Mouse (Mus musculus) hindbrain, postnatal 0 days (tissue): Measurements from ENCODE around the gene Tollip. TPM values are rescaled to one million over a fixed set of nuclear protein-coding genes. Genes with fewer than 3 reads are reported as not detected.

Experiments
- ATAC-seq: fragments of 200-750 bp; cut with Nextera tagmentation; 2 replicates; pipeline ENCODE4 v1.8.0; 2017; ENCODE audit warnings: mild to moderate bottlenecking, moderate TSS enrichment, moderate library complexity
- DNase-seq: peaks from one replicate; pipeline ENCODE4 v3.0.0-alpha.2; 2015; ENCODE audit warnings: low spot score
- H3K27ac ChIP-seq: fragments of 300-500 bp; sonication (generic); 2 replicates; pipeline ENCODE4 v1.5.1; 2014; ENCODE audit warnings: mild to moderate bottlenecking
- H3K27me3 ChIP-seq: fragments of 300-500 bp; sonication (generic); 2 replicates; pipeline ENCODE4 v1.6.1; 2014; ENCODE audit warnings: low read length, mixed read lengths; ENCODE audit not compliant: insufficient read depth
- H3K36me3 ChIP-seq: fragments of 300-500 bp; sonication (generic); 2 replicates; pipeline ENCODE4 v1.6.1; 2014; ENCODE audit warnings: low read length, mixed read lengths; ENCODE audit not compliant: insufficient read depth
- H3K4me1 ChIP-seq: fragments of 300-500 bp; sonication (generic); 2 replicates; pipeline ENCODE4 v1.6.1; 2014; ENCODE audit warnings: antibody characterized with exemption, low read length, mixed read lengths; ENCODE audit not compliant: insufficient read depth
- H3K4me2 ChIP-seq: fragments of 300-500 bp; sonication (generic); 2 replicates; pipeline ENCODE4 v1.6.1; 2014; ENCODE audit warnings: low read depth, mild to moderate bottlenecking, low read length, moderate library complexity, mixed read lengths
- H3K4me3 ChIP-seq: fragments of 300-500 bp; sonication (generic); 2 replicates; pipeline ENCODE4 v1.5.1; 2014; ENCODE audit warnings: low read length
- H3K9ac ChIP-seq: fragments of 300-500 bp; sonication (generic); replicated peaks from 2 replicates; pipeline ENCODE4 v1.6.1; 2014; ENCODE audit warnings: mild to moderate bottlenecking, low read length, moderate library complexity, mixed read lengths
- H3K9me3 ChIP-seq: fragments of 300-500 bp; sonication (generic); 2 replicates; pipeline ENCODE4 v1.6.1; 2016; ENCODE audit warnings: low read length, mixed read lengths
- CTCF ChIP-seq: IDR thresholded peaks from 2 replicates; pipeline ENCODE4 v1.5.1; 2016; ENCODE audit warnings: antibody characterized with exemption, control low read depth, low read depth
- WGBS: fragments of 180-500 bp; shearing (Covaris S2); extraction: QIAGEN DNeasy Blood & Tissue Kit; methylation state at CpG from one replicate; pipeline ENCODE4 v1.1.7; 2014; 5-methylcytosine and 5-hydroxymethylcytosine counted together
- polyA plus RNA-seq: library from polyadenylated mRNA; unstranded; fragments of >200 nt; fragmentation: Nextera tagmentation; extraction: Ambion mirVana; gene quantifications from 2 replicates; pipeline ENCODE4 v1.2.1, GENCODE M21; 2015
- total RNA-seq: library from RNA; depleted of rRNA; stranded (reverse); fragments of >200 nt; gene quantifications from 2 replicates; pipeline ENCODE4 v1.2.3, GENCODE M21; 2014; rRNA removed

The Tollip gene
- total and polyA plus RNA-seq, 2 experiments from 2014 or later: 72.6 to 121 TPM

DNA sequence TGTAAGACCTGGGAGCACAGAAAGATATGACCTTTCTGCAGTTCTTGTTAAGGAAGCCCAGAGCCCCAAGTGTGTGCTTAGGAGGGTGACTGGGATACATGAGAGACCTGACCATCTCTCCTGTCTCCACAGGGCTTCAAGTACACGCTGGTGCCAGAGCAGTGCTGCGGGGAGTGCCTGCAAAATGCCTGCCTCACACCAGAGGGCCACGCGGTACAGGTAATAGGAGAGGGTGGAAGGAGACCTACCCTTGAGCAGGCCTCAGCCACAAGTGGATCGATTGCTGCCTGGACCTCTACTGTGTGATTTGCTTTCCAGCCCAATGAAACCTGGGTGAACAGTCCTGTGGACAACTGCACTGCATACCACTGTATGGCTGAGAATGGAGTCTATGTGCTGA, 47.8 kb downstream of the Tollip start:
- no peaks in the 10 kb centered on the region for H3K27me3 ChIP-seq
- H3K27ac ChIP-seq: no peak overlapping the region
- no peaks in the 10 kb centered on the region for H3K9me3 ChIP-seq
- ATAC-seq (no peak), DNase-seq (no peak)
- H3K4me2 ChIP-seq: no peak overlapping the region
- H3K9ac ChIP-seq: no peak overlapping the region
- TF ChIP-seq CTCF: peak; percentile 39
- no peaks in the 10 kb centered on the region for H3K4me1 ChIP-seq
- peaks cover 20% of the 10 kb centered on the region; the same call in 1 of the 2 replicates for H3K36me3 ChIP-seq
- 81% methylated on average over 5 of the region's 5 CpGs for WGBS
- H3K4me3 ChIP-seq: no peak overlapping the region

DNA sequence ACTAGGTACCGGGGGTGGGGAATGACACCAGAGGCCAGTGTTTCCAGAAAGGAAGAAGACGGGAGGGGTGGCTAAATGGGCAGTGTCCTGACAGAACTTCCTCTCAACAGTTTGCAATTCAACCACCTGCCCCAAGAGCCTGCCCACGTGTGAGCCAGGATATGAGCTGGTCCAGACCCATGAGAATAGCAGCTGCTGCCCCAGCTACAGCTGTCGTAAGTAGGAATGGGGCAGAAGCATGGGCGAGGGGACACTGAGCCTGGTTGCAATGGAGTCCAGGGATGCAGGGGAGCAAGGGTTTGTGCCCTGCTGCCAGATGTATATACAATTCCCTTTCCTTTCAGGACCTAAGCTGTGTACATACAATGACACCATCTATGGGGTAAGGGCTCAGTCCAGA, 48.7 kb downstream of the Tollip start:
- Histone ChIP-seq H3K27ac (no peak overlapping the region), H3K4me2 (no peak overlapping the region), H3K27me3 (no peaks in the 10 kb centered on the region), H3K9ac (no peak overlapping the region), H3K4me1 (no peaks in the 10 kb centered on the region), H3K9me3 (no peaks in the 10 kb centered on the region), H3K4me3 (no peak overlapping the region), H3K36me3 (peaks cover 17% of the 10 kb centered on the region; the same call in 1 of the 2 replicates)
- ATAC-seq: no peak
- DNase-seq: no peak
- 77% methylated on average over 5 of the region's 5 CpGs for WGBS
- no peak for TF ChIP-seq CTCF

DNA sequence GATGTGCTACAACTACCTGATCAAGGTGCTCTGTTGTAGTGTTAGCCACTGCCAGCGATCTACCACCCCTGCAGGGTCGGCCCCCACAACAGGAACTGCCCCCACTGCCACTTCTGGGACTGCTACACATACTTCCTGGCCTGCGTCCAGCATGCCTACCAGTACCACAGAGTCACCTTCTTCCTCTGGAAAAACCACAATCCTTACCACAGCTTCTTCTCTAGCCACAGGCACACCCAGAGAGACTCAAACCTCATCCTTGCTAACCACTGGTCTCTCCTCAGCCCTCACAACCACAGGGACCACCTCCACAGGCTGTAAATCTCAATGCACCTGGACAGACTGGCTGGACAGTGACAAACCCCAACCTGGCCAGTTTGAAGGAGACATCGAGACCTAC, 57.3 kb downstream of the Tollip start:
- no peaks in the 10 kb centered on the region for H3K27me3 ChIP-seq
- H3K27ac ChIP-seq: no peak overlapping the region
- no peak overlapping the region for H3K9ac ChIP-seq
- no peak overlapping the region for H3K4me2 ChIP-seq
- H3K4me3 ChIP-seq: no peak overlapping the region
- ATAC-seq (no peak), DNase-seq (no peak)
- no peak for TF ChIP-seq CTCF
- H3K4me1 ChIP-seq: no peaks in the 10 kb centered on the region
- 87% methylated on average over 4 of the region's 4 CpGs for WGBS
- no peaks in the 10 kb centered on the region for H3K9me3 ChIP-seq
- no peaks in the 10 kb centered on the region for H3K36me3 ChIP-seq

DNA sequence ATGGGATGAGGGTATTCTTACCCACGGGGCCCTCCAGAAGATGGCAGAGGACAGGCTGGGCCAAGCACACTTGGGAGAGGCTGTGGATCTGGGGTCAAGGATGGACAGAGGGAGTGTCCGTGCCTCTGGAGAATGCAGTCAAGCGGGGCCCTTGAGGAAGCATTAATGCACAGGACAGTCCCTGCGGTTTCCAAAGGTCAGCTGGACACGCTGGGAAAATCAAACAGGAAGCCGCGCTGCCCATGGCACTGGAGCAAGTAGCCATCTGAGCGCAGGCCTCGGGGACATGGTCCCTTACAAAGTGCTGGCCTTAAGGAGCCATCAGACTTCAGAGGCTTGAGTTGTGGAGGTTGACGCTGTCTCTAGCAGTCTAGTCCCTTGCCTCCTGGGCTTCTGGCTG, 78.0 kb downstream of the Tollip start:
- no peaks in the 10 kb centered on the region for H3K9me3 ChIP-seq
- H3K27ac ChIP-seq: no peak overlapping the region
- DNase-seq: no peak
- H3K4me2 ChIP-seq: no peak overlapping the region
- H3K9ac ChIP-seq: no peak overlapping the region
- H3K4me3 ChIP-seq: no peak overlapping the region
- H3K27me3 ChIP-seq: no peaks in the 10 kb centered on the region
- 89% methylated on average over 10 of the region's 10 CpGs for WGBS
- TF ChIP-seq CTCF: no peak
- no peaks in the 10 kb centered on the region for H3K4me1 ChIP-seq
- ATAC-seq: no peak
- H3K36me3 ChIP-seq: no peaks in the 10 kb centered on the region

DNA sequence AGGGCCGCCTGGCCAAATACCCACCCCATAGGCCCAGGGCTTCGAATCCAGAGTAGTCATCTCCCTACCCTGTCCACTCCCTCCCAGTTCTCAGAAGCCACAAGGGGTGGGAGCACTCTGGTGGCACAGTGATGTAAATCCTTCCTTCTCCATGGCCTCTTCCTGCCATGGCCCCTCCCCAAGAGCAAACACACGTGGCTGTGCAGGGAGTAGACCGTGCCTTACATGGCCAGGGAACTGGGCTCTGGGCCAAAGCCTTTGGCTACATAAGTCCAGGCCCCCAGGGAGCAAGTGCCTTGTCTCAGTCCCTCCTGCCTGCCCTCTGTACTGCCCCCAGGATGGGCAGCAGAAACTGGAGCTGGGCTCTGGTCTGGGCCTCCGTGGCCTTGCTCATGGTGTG, 79.5 kb downstream of the Tollip start, which contains the start of gene Muc5b:
Gene Muc5b, plus strand, starts transcription at position 292 of the 400 bp plus-strand sequence.
- WGBS: 62% methylated on average over 5 of the region's 5 CpGs
- no peaks in the 10 kb centered on the region for H3K4me1 ChIP-seq
- no peak within 1 kb of the TSS for H3K9ac ChIP-seq
- no peak within 1 kb of the TSS for H3K27ac ChIP-seq
- H3K36me3 ChIP-seq: no peaks in the 10 kb centered on the region
- H3K9me3 ChIP-seq: no peaks in the 10 kb centered on the region
- TF ChIP-seq CTCF: no peak
- H3K4me2 ChIP-seq: no peak within 1 kb of the TSS
- no peaks in the 10 kb centered on the region for H3K27me3 ChIP-seq
- H3K4me3 ChIP-seq: no peak within 1 kb of the TSS
- 0 out of 2 replicates have a peak, but pooled peaks have one; percentile 27 for ATAC-seq
- DNase-seq: peak; percentile 23

DNA sequence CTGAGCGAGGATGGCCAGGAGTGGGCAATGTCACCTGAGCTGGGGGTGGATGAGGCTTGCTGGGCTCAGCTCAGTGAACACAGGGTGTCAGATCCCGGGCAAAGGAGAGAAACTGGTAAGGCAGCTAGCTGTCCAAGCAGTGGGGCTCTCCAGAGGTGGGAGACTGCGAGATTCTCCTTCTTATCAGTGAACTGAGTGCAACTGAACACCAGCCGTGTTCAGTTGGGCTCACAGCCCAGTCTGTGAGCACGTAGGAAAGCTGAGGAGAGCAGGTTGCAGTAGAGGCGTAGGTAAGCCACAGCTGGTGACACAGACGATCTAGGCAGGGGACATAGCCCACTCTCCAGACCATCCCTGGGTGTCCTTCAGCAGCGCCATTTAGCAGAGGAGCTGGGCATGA, 81.9 kb downstream of the Tollip start:
- 75% methylated on average over 8 of the region's 8 CpGs for WGBS
- H3K4me2 ChIP-seq: no peak overlapping the region
- H3K36me3 ChIP-seq: no peaks in the 10 kb centered on the region
- no peak for TF ChIP-seq CTCF
- H3K9me3 ChIP-seq: no peaks in the 10 kb centered on the region
- H3K27ac ChIP-seq: no peak overlapping the region
- no peak for ATAC-seq
- no peak overlapping the region for H3K9ac ChIP-seq
- no peak overlapping the region for H3K4me3 ChIP-seq
- H3K4me1 ChIP-seq: no peaks in the 10 kb centered on the region
- no peak for DNase-seq
- no peaks in the 10 kb centered on the region for H3K27me3 ChIP-seq

DNA sequence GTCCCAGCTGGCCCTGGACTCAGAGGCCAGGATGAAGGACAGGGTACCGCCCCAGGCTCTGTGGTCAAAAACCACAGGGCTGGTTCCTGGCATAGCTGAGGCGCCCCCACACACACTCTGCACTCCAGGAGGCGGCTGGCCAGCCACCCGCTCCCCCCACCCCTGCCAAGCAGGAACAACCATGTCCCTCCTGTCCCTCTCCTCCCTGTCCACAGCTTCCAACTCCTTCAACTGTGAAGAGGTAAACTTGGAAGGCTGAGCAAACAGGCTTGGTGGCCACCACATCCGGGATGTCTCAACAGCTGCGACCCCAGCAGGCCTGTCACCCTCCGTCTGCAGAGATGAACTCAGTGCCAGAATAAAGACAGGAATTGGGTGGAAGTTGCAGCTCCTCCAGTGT, 82.4 kb downstream of the Tollip start:
- no peaks in the 10 kb centered on the region for H3K36me3 ChIP-seq
- no peak overlapping the region for H3K4me2 ChIP-seq
- 75% methylated on average over 7 of the region's 7 CpGs for WGBS
- H3K27ac ChIP-seq: no peak overlapping the region
- no peak overlapping the region for H3K4me3 ChIP-seq
- no peak for TF ChIP-seq CTCF
- H3K27me3 ChIP-seq: no peaks in the 10 kb centered on the region
- no peak overlapping the region for H3K9ac ChIP-seq
- DNase-seq (peak; percentile 27), ATAC-seq (peak; percentile 43; the same call in 1 of the 2 replicates)
- no peaks in the 10 kb centered on the region for H3K9me3 ChIP-seq
- no peaks in the 10 kb centered on the region for H3K4me1 ChIP-seq

Other genes starting within 250 kb of the Tollip start
- gene Muc2, start 228.2 kb downstream of the Tollip start, total RNA-seq: 0.83 and 1.3 TPM in 2 replicates
- gene Muc2, start 228.2 kb downstream of the Tollip start, polyA plus RNA-seq: 0.20 and 0.91 TPM in 2 replicates
- not detected in 2 replicates for gene Muc5ac, start 129.5 kb downstream of the Tollip start, total RNA-seq
- gene Muc5ac, start 129.5 kb downstream of the Tollip start, polyA plus RNA-seq: not detected in 2 replicates
- gene Muc5b, start 79.4 kb downstream of the Tollip start, total RNA-seq: not detected in 2 replicates
- gene Muc5b, start 79.4 kb downstream of the Tollip start, polyA plus RNA-seq: 0.03 TPM in 2 replicates
- 136 and 143 TPM in 2 replicates for gene Brsk2, start 31.2 kb upstream of the Tollip start, total RNA-seq
- 17.9 and 18.0 TPM in 2 replicates for gene Brsk2, start 31.2 kb upstream of the Tollip start, polyA plus RNA-seq
- gene Mob2, start 142.6 kb upstream of the Tollip start, total RNA-seq: 41.1 and 45.5 TPM in 2 replicates
- gene Mob2, start 142.6 kb upstream of the Tollip start, polyA plus RNA-seq: 43.4 and 44.1 TPM in 2 replicates
- gene Dusp8, start 177.3 kb upstream of the Tollip start, total RNA-seq: 129 and 133 TPM in 2 replicates
- gene Dusp8, start 177.3 kb upstream of the Tollip start, polyA plus RNA-seq: 86.2 and 94.6 TPM in 2 replicates
- not detected in 2 replicates for gene Gm45618, start 202.2 kb upstream of the Tollip start, total RNA-seq
- not detected in 2 replicates for gene Gm45618, start 202.2 kb upstream of the Tollip start, polyA plus RNA-seq
- gene Gm39115, start 217.5 kb upstream of the Tollip start, total RNA-seq: not detected in 2 replicates
- gene Gm39115, start 217.5 kb upstream of the Tollip start, polyA plus RNA-seq: not detected in 2 replicates
- not detected in 2 replicates for gene Gm45337, start 226.1 kb upstream of the Tollip start, total RNA-seq
- not detected in 2 replicates for gene Gm45337, start 226.1 kb upstream of the Tollip start, polyA plus RNA-seq
- not detected in 2 replicates for gene Gm29735, start 238.6 kb upstream of the Tollip start, total RNA-seq
- gene Gm29735, start 238.6 kb upstream of the Tollip start, polyA plus RNA-seq: not detected in 2 replicates
- not detected in 2 replicates for gene Gm4553, start 247.2 kb upstream of the Tollip start, total RNA-seq
- not detected in 2 replicates for gene Gm4553, start 247.2 kb upstream of the Tollip start, polyA plus RNA-seq